Mouse (Mus musculus): ENCODE data around the gene Usp18. TPM values are rescaled to one million over a fixed set of nuclear protein-coding genes. Genes with fewer than 3 reads are reported as not detected.

Usp18 gene
- polyA plus RNA-seq, 1 experiment = 3.6 TPM

- TF ChIP-seq POLR2A (IDR thresholded peaks at IDR 0.05; ENCODE audit: extremely low read depth, insufficient read depth, low read length) (no peak), CTCF (IDR thresholded peaks at IDR 0.05; ENCODE audit: extremely low read depth, insufficient read depth, low read length) (no peak)
- Histone ChIP-seq H3K4me3 (ENCODE audit: insufficient read depth, low read length) (no peak overlapping the region), H3K27ac (ENCODE audit: insufficient read depth, low read length) (no peak overlapping the region), H3K4me1 (ENCODE audit: control insufficient read depth, insufficient read depth, low read length) (no peaks in the 10 kb centered on the region)
Observed at GRCm38 (mm10) chr6:121310984-121311383, 65.3 kb downstream of the Usp18 start.

GRCm38 (mm10) chr6:121319099-121319498, 73.4 kb downstream of the Usp18 start:
- no peak for TF ChIP-seq CTCF (IDR thresholded peaks at IDR 0.05; ENCODE audit: extremely low read depth, insufficient read depth, low read length)
- no peak for TF ChIP-seq POLR2A (IDR thresholded peaks at IDR 0.05; ENCODE audit: extremely low read depth, insufficient read depth, low read length)
- Histone ChIP-seq H3K4me3 (ENCODE audit: insufficient read depth, low read length) (no peak overlapping the region), H3K27ac (ENCODE audit: insufficient read depth, low read length) (no peak overlapping the region), H3K4me1 (ENCODE audit: control insufficient read depth, insufficient read depth, low read length) (no peaks in the 10 kb centered on the region)

Other genes starting within 250 kb of the Usp18 start
- 67.4 and 69.0 TPM in 2 replicates for gene Mical3, start 114.9 kb upstream of the Usp18 start, polyA plus RNA-seq (2012; rRNA removed)
- gene Pex26, start 62.2 kb upstream of the Usp18 start, polyA plus RNA-seq (2012; rRNA removed) = 15.4 and 15.6 TPM in 2 replicates
- gene Tuba8, start 35.2 kb upstream of the Usp18 start, polyA plus RNA-seq (2012; rRNA removed) = 5.4 and 5.8 TPM in 2 replicates
- gene Slc6a13, start 54.3 kb downstream of the Usp18 start, polyA plus RNA-seq (2012; rRNA removed) = 11.2 and 11.8 TPM in 2 replicates
- 1.2 and 1.4 TPM in 2 replicates for gene Slc6a12, start 97.2 kb downstream of the Usp18 start, polyA plus RNA-seq (2012; rRNA removed)
- gene Iqsec3, start 227.8 kb downstream of the Usp18 start, polyA plus RNA-seq (2012; rRNA removed) = 75.7 and 85.0 TPM in 2 replicates

Data from cortical plate, adult 2 months (tissue).